Mouse (Mus musculus) MEL (cell line): Measurements from ENCODE around the gene Hoxa1.

Source experiments
- CHD2 ChIP-seq: IDR thresholded peaks from 2 replicates; pipeline ENCODE4 v1.6.1; 2011; ENCODE audit warnings: low read length, improper control_type of control experiment
- CTCF ChIP-seq, 3 experiments: IDR thresholded peaks in 2 of 3; conservative IDR thresholded peaks in 1 of 3; 2 replicates each; pipeline ENCODE4 v1.5.1; 2011 to 2012; ENCODE audit warnings: low read length in 3 of 3, low read depth in 2 of 3, mild to moderate bottlenecking in 2 of 3, improper control_type of control experiment in 1 of 3, inconsistent platforms in 1 of 3, mixed read lengths in 1 of 3, moderate library complexity in 1 of 3; ENCODE audit not compliant: control insufficient read depth in 1 of 3, insufficient read depth in 1 of 3, poor library complexity in 1 of 3, severe bottlenecking in 1 of 3
- E2F4 ChIP-seq: IDR thresholded peaks from 2 replicates; pipeline ENCODE4 v1.6.1; 2011; ENCODE audit warnings: low read depth, low read length, improper control_type of control experiment, borderline replicate concordance
- EP300 ChIP-seq, 2 experiments: IDR thresholded peaks; 2 replicates each; pipeline ENCODE4 v1.6.1; 2011; ENCODE audit warnings: improper control_type of control experiment in 2 of 2, low read length in 2 of 2, low read depth in 1 of 2, mild to moderate bottlenecking in 1 of 2
- ETS1 ChIP-seq: IDR thresholded peaks from 2 replicates; pipeline ENCODE4 v1.6.1; 2012; ENCODE audit warnings: low read depth, mild to moderate bottlenecking, inconsistent platforms, low read length, improper control_type of control experiment, moderate library complexity
- MAFK ChIP-seq: IDR thresholded peaks from 2 replicates; pipeline ENCODE4 v1.6.1; 2011; ENCODE audit warnings: low read depth, mild to moderate bottlenecking, low read length, improper control_type of control experiment, borderline replicate concordance
- MYB ChIP-seq: IDR thresholded peaks from 2 replicates; pipeline ENCODE4 v1.6.1; 2011; ENCODE audit warnings: mild to moderate bottlenecking, low read depth, low read length, improper control_type of control experiment
- POLR2A ChIP-seq, 2 experiments: IDR thresholded peaks; 2 replicates each; pipeline ENCODE4 v1.6.1; 2011 to 2012; ENCODE audit warnings: low read length in 2 of 2, mild to moderate bottlenecking in 2 of 2, control low read depth in 1 of 2, improper control_type of control experiment in 1 of 2, low read depth in 1 of 2, moderate library complexity in 1 of 2; ENCODE audit not compliant: control insufficient read depth in 1 of 2, insufficient read depth in 1 of 2, poor library complexity in 1 of 2
- USF1 ChIP-seq: IDR thresholded peaks from 2 replicates; pipeline ENCODE4 v1.6.1; 2014; ENCODE audit warnings: low read depth, mild to moderate bottlenecking, inconsistent platforms, low read length, improper control_type of control experiment, moderate library complexity
- ZNF384 ChIP-seq: IDR thresholded peaks from 2 replicates; pipeline ENCODE4 v1.6.1; 2012; ENCODE audit warnings: low read depth, mild to moderate bottlenecking, inconsistent platforms, low read length, improper control_type of control experiment

- TF ChIP-seq USF1 (no peak), MYB (no peak), ZNF384 (no peak), POLR2A (IDR thresholded peaks at IDR 0.05; ENCODE audit: control insufficient read depth in 1 of 2, insufficient read depth in 1 of 2, low read depth in 1 of 2, low read length in 2 of 2, poor library complexity in 1 of 2) (no peak), EP300 (IDR thresholded peaks at IDR 0.05; ENCODE audit: low read depth in 1 of 2, low read length in 2 of 2) (no peak), ETS1 (no peak), CTCF (IDR thresholded peaks at IDR 0.05 in 2 of 3, conservative IDR thresholded peaks at IDR 0.05 in 1 of 3; ENCODE audit: control insufficient read depth in 1 of 3, insufficient read depth in 1 of 3, low read depth in 2 of 3, low read length in 3 of 3, poor library complexity in 1 of 3, severe bottlenecking in 1 of 3) (no peak), MAFK (no peak), CHD2 (no peak), E2F4 (no peak)
Measured at GRCm38 (mm10) chr6:52189909-52190308, 31.8 kb upstream of the Hoxa1 start.
